Mouse (Mus musculus): ENCODE results near the gene Fam214a.

- TF ChIP-seq MYOG (IDR thresholded peaks at IDR 0.05; ENCODE audit: control insufficient read depth, extremely low read depth, insufficient read length) (no peak), CTCF (IDR thresholded peaks at IDR 0.05; ENCODE audit: control insufficient read depth, insufficient read depth, insufficient read length) (no peak), CEBPB (IDR thresholded peaks at IDR 0.05; ENCODE audit: low read depth) (no peak)
Measured at GRCm38 (mm10) chr9:74989990-74990389, 37.3 kb downstream of the Fam214a start.
